Mouse (Mus musculus) spleen, adult 2 months (tissue): ENCODE data around the gene Gm4858.

Experiments used
- CTCF ChIP-seq: fragments of 200-500 bp; IDR thresholded peaks from 2 replicates; pipeline ENCODE4 v1.5.1; 2011; ENCODE audit warnings: mild to moderate bottlenecking, inconsistent platforms; ENCODE audit not compliant: insufficient read depth, insufficient read length, insufficient replicate concordance; ENCODE audit errors: extremely low read depth
- POLR2A ChIP-seq: fragments of 200-500 bp; IDR thresholded peaks from 2 replicates; pipeline ENCODE4 v1.6.1; 2011; ENCODE audit warnings: low read depth, low read length, inconsistent platforms

DNA sequence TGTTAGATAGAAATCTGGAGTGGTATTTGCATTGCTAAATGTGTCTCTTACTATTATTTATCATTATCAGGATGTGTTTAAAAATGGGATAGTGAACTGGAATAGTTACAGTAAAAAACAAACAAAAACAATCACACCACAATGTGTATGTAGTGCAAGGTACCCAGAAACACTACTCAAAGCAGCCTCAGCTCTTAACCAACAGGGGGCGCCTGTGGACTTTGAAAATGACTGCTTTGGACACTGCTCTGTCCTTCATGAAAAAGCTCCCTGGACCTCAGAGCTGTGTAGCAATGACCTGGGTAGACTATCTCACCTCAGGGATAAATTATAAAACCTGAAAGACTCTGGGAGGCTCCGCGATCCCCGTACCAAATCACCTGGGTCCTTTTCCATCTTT lies 50.5 kb downstream of the Gm4858 start:
- no peak for TF ChIP-seq POLR2A
- no peak for TF ChIP-seq CTCF
